Mouse (Mus musculus) CH12.LX (cell line): ENCODE measurements around the gene Myh1.

Experiments used
- USF1 ChIP-seq: IDR thresholded peaks from 2 replicates; pipeline ENCODE4 v1.6.1; 2014; ENCODE audit warnings: low read depth, mild to moderate bottlenecking, inconsistent platforms, low read length, improper control_type of control experiment
- USF2 ChIP-seq: conservative IDR thresholded peaks from 2 replicates; pipeline ENCODE4 v1.6.1; 2011; ENCODE audit warnings: low read depth, low read length, improper control_type of control experiment
- ZMIZ1 ChIP-seq: IDR thresholded peaks from 2 replicates; pipeline ENCODE4 v1.6.1; 2012; ENCODE audit warnings: low read depth, mild to moderate bottlenecking, inconsistent platforms, low read length, improper control_type of control experiment

GRCm38 (mm10) chr11:67190316-67190715 is 9.5 kb upstream of the Myh1 start:
- no peak for TF ChIP-seq ZMIZ1
- TF ChIP-seq USF2 = no peak
- no peak for TF ChIP-seq USF1
